Mouse (Mus musculus) stomach, postnatal 0 days (tissue): ENCODE data around the gene Uvrag. TPM values are rescaled to one million over a fixed set of nuclear protein-coding genes. Genes with fewer than 3 reads are reported as not detected.
A peak's percentile ranks its signal among the peaks of the same experiment; 100 is the strongest.

ENCODE experiments used
- ATAC-seq: fragments of 200-750 bp; cut with Nextera tagmentation; 2 replicates; pipeline ENCODE4 v1.8.0; 2017; ENCODE audit not compliant: low FRiP score, low TSS enrichment
- DNase-seq: peaks from one replicate; pipeline ENCODE4 v3.0.0-alpha.2; 2016; ENCODE audit warnings: low spot score
- H3K27ac ChIP-seq: fragments of 300-500 bp; sonication (generic); replicated peaks from 2 replicates; pipeline ENCODE4 v1.5.1; 2014; ENCODE audit warnings: mild to moderate bottlenecking, control low read depth
- H3K27me3 ChIP-seq: fragments of 300-500 bp; sonication (generic); 2 replicates; pipeline ENCODE4 v1.6.1; 2014; ENCODE audit warnings: low read length; ENCODE audit not compliant: control insufficient read depth, insufficient read depth
- H3K36me3 ChIP-seq: fragments of 300-500 bp; sonication (generic); 2 replicates; pipeline ENCODE4 v1.6.1; 2014; ENCODE audit warnings: low read length, mixed read lengths; ENCODE audit not compliant: control insufficient read depth, insufficient read depth
- H3K4me1 ChIP-seq: fragments of 300-500 bp; sonication (generic); replicated peaks from 2 replicates; pipeline ENCODE4 v1.6.1; 2014; ENCODE audit warnings: antibody characterized with exemption; ENCODE audit not compliant: control insufficient read depth, insufficient read depth
- H3K4me2 ChIP-seq: fragments of 300-500 bp; sonication (generic); replicated peaks from 2 replicates; pipeline ENCODE4 v1.6.1; 2014; ENCODE audit warnings: low read depth, mild to moderate bottlenecking, control low read depth, moderate library complexity
- H3K4me3 ChIP-seq: fragments of 300-500 bp; sonication (generic); 2 replicates; pipeline ENCODE4 v1.5.1; 2014; ENCODE audit warnings: low read depth, low read length, control low read depth
- H3K9ac ChIP-seq: fragments of 300-500 bp; sonication (generic); 2 replicates; pipeline ENCODE4 v1.6.1; 2014; ENCODE audit warnings: mild to moderate bottlenecking, low read length, control low read depth, mixed read lengths
- H3K9me3 ChIP-seq: fragments of 300-500 bp; sonication (generic); 2 replicates; pipeline ENCODE4 v1.6.1; 2016; ENCODE audit warnings: low read length; ENCODE audit not compliant: control insufficient read depth
- CTCF ChIP-seq: IDR thresholded peaks from 2 replicates; pipeline ENCODE4 v1.5.1; 2016; ENCODE audit warnings: antibody characterized with exemption, low read depth, mild to moderate bottlenecking, moderate library complexity
- EP300 ChIP-seq: optimal IDR thresholded peaks from 2 replicates; pipeline ENCODE3; 2016; ENCODE audit warnings: antibody characterized with exemption
- WGBS: fragments of 180-500 bp; shearing (Covaris S2); extraction: QIAGEN DNeasy Blood & Tissue Kit; methylation state at CpG from one replicate; pipeline ENCODE4 v1.1.7; 2014; 5-methylcytosine and 5-hydroxymethylcytosine counted together
- polyA plus RNA-seq: library from polyadenylated mRNA; unstranded; fragments of >200 nt; fragmentation: Nextera tagmentation; extraction: Ambion mirVana; gene quantifications from 2 replicates; pipeline ENCODE4 v1.2.1, GENCODE M21; 2015

Gene Uvrag
- polyA plus RNA-seq, 1 experiment from 2014 or later = 9.8 TPM

DNA sequence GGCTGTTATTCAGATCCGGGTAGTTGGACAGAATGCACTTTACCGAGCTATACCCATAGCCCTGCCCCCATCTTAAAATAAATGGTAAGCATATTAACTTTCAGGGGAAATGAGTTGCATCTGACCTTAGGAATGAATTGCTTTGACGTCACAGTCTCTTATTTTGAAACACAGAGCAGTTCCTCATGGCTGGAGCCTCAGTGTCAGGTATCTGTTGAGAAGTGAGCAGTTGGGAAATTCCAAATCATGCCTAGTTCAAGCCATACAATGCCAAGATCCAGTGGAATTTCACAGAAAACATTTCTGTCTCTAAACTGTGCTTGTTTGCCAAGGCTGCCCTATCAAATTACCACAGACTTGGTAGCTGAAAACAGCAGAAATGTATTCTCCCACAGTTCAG lies 2.3 kb upstream of the Uvrag start:
- H3K27me3 ChIP-seq = no peaks in the 10 kb centered on the region
- ATAC-seq (no peak), DNase-seq (no peak)
- 68% methylated on average over 3 of the region's 3 CpGs for whole genome bisulfite sequencing
- H3K4me1 ChIP-seq = peaks cover 4% of the 10 kb centered on the region; the same call in 1 of the 2 replicates
- TF ChIP-seq CTCF (no peak), EP300 (no peak)
- no peak overlapping the region for H3K4me3 ChIP-seq
- no peaks in the 10 kb centered on the region for H3K36me3 ChIP-seq
- H3K9ac ChIP-seq = no peak overlapping the region
- no peak overlapping the region for H3K27ac ChIP-seq
- no peaks in the 10 kb centered on the region for H3K9me3 ChIP-seq
- no peak overlapping the region for H3K4me2 ChIP-seq

GRCm38 (mm10) chr7:99141919-99142606 lies 1.1 kb upstream of the Uvrag start:
- no peak for ATAC-seq
- H3K4me1 ChIP-seq = peaks cover 4% of the 10 kb centered on the region; the same call in 1 of the 2 replicates
- TF ChIP-seq CTCF = no peak
- TF ChIP-seq EP300 = no peak
- H3K27ac ChIP-seq = 0 out of 2 replicates have a peak overlapping the region, but pooled peaks have one; percentile 24
- WGBS = 32% methylated on average over 12 of the region's 12 CpGs
- DNase-seq = no peak
- H3K9me3 ChIP-seq = no peaks in the 10 kb centered on the region
- peak overlapping the region; percentile 97 for H3K4me3 ChIP-seq
- peak overlapping the region; percentile 54 for H3K4me2 ChIP-seq
- no peaks in the 10 kb centered on the region for H3K36me3 ChIP-seq
- 0 out of 2 replicates have a peak overlapping the region, but pooled peaks have one; percentile 13 for H3K9ac ChIP-seq
- no peaks in the 10 kb centered on the region for H3K27me3 ChIP-seq

DNA sequence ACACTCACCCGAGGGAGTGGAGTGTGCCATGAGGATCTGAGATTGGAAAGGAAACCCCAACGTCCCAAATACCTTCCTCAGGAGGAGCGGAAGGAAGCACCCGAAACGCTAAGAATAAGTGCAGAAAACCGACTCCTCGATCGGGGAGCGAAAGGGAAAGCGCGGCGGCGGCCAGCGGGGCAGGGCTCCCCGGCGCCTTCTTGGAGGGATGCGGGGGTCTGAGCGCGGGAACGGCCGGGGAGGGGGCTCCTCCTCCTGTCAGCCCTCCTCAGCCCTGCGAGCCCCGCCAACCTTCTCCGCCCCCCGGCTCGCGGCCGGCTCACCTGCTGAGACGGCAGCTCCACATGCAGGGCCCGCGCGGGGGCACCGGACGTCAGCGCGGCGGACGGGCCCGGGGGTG lies 430 bp downstream of the Uvrag start:
- 1% methylated on average over 27 of the region's 39 CpGs for WGBS
- DNase-seq = peak; percentile 47
- no peak for TF ChIP-seq CTCF
- TF ChIP-seq EP300 = no peak

GRCm38 (mm10) chr7:99139841-99140491 lies 975 bp downstream of the Uvrag start:
- Histone ChIP-seq H3K27me3 (no peaks in the 10 kb centered on the region), H3K9ac (peak overlapping the region; percentile 94), H3K9me3 (no peaks in the 10 kb centered on the region), H3K27ac (peak overlapping the region; percentile 95), H3K4me1 (peaks cover 4% of the 10 kb centered on the region; the same call in 1 of the 2 replicates), H3K4me3 (peak overlapping the region; percentile 97), H3K4me2 (peak overlapping the region; percentile 69), H3K36me3 (no peaks in the 10 kb centered on the region)
- DNase-seq = no peak
- no peak for ATAC-seq
- WGBS = under 1% methylated on average over 13 of the region's 13 CpGs
- TF ChIP-seq EP300 (no peak), CTCF (no peak)

More for the DNA sequence above, 430 bp downstream of the Uvrag start:
- peak overlapping the region; percentile 69 for H3K4me2 ChIP-seq
- peak; percentile 0; the same call in 1 of the 2 replicates for ATAC-seq
- peak overlapping the region; percentile 97 for H3K4me3 ChIP-seq
- H3K36me3 ChIP-seq = no peaks in the 10 kb centered on the region
- H3K4me1 ChIP-seq = peaks cover 4% of the 10 kb centered on the region; the same call in 1 of the 2 replicates
- H3K9me3 ChIP-seq = no peaks in the 10 kb centered on the region
- H3K9ac ChIP-seq = peak overlapping the region; percentile 94
- peak overlapping the region; percentile 95 for H3K27ac ChIP-seq
- no peaks in the 10 kb centered on the region for H3K27me3 ChIP-seq

DNA sequence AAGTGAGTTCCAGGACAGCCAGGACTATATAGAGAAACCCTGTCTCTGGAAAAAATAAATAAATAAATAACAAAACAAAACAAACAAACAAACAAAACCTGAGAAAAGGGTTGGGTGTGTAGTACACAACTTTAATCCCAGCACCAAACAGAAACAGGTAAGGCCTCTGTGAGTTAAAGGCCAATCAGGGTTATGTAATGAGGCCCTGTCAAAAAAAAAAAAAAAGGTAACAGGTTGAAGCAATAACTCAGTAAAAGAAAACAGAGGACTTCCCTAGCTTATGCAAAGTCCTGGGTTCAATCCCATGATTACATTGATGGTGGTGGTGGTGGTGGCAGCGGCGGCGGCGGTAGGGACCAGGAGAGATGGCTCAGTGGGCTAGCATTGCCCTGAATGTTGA lies 3.4 kb downstream of the Uvrag start:
- H3K27ac ChIP-seq = no peak overlapping the region
- ATAC-seq = no peak
- 100% methylated on average over 4 of the region's 4 CpGs for WGBS
- H3K4me3 ChIP-seq = no peak overlapping the region
- no peak overlapping the region for H3K9ac ChIP-seq
- H3K9me3 ChIP-seq = no peaks in the 10 kb centered on the region
- no peaks in the 10 kb centered on the region for H3K27me3 ChIP-seq
- DNase-seq = no peak
- TF ChIP-seq CTCF (no peak), EP300 (no peak)
- H3K4me2 ChIP-seq = no peak overlapping the region
- no peaks in the 10 kb centered on the region for H3K36me3 ChIP-seq
- H3K4me1 ChIP-seq = peaks cover 4% of the 10 kb centered on the region; the same call in 1 of the 2 replicates

GRCm38 (mm10) chr7:99136789-99137188 lies 4.2 kb downstream of the Uvrag start:
- ATAC-seq (no peak), DNase-seq (no peak)
- H3K4me2 ChIP-seq = no peak overlapping the region
- H3K36me3 ChIP-seq = no peaks in the 10 kb centered on the region
- H3K4me3 ChIP-seq = no peak overlapping the region
- no peak for TF ChIP-seq CTCF
- TF ChIP-seq EP300 = no peak
- no peak overlapping the region for H3K27ac ChIP-seq
- H3K9me3 ChIP-seq = no peaks in the 10 kb centered on the region
- WGBS = 63% methylated on average over 6 of the region's 6 CpGs
- no peak overlapping the region for H3K9ac ChIP-seq
- no peaks in the 10 kb centered on the region for H3K27me3 ChIP-seq
- H3K4me1 ChIP-seq = peaks cover 4% of the 10 kb centered on the region; the same call in 1 of the 2 replicates
